ENCODE assay signal across 9 mouse cellular contexts in genomic region chr14:103649302-103649701, GRCm38 (mm10). TPM values are rescaled to one million over a fixed set of nuclear protein-coding genes. Genes with fewer than 3 reads are reported as not detected.
A peak's percentile ranks its signal among the peaks of the same experiment; 100 is the strongest.
DNase-seq lines count a peak whose midpoint lies in the region; ATAC-seq lines count a peak whose summit lies in the region.
"Had no signal": no experiment of that assay in that cellular context is flagged by ENCODE, and none has a peak within 500 bp of the region (broad histone marks: within the 10 kb centered on the region; RNA-seq: fewer than 3 reads in every experiment).

No protein-coding gene starts in this region.

- no peak for DNase-seq in lung, postnatal 14 days
- DNase-seq in forebrain, embryonic 11.5 days (ENCODE audit: low spot score) = no peak
- DNase-seq in cerebellum, adult 8-10 months = no peak
- no peak for DNase-seq in gastrocnemius, postnatal 14 days

- no peak overlapping the region for H3K27ac ChIP-seq in lung, embryonic 15.5 days
- no peak overlapping the region for H3K27ac ChIP-seq in forebrain, embryonic 11.5 days (ENCODE audit: low read depth, low read length)
- no peak overlapping the region for H3K27ac ChIP-seq in hindbrain, embryonic 16.5 days (ENCODE audit: low read depth, low read length)
- peak overlapping the region; percentile 97; the same call in 1 of the 2 replicates for H3K27ac ChIP-seq in neural tube, embryonic 14.5 days (ENCODE audit: low read depth, low read length)
- H3K27ac ChIP-seq: gastrocnemius, adult 2 months; liver, embryonic 14.5 days had no signal

- peak overlapping the region; percentile 99 for H3K4me2 ChIP-seq in lung, embryonic 15.5 days
- H3K4me2 ChIP-seq in forebrain, embryonic 11.5 days (ENCODE audit: low read depth, low read length, severe bottlenecking) = peak overlapping the region; percentile 72; the same call in 1 of the 2 replicates
- H3K4me2 ChIP-seq in hindbrain, embryonic 16.5 days (ENCODE audit: low read length) = peak overlapping the region; percentile 68
- H3K4me2 ChIP-seq in neural tube, embryonic 14.5 days (ENCODE audit: low read depth, low read length) = peak overlapping the region; percentile 73

- no peaks in the 10 kb centered on the region for H3K9me3 ChIP-seq in lung, embryonic 15.5 days
- H3K9me3 ChIP-seq in forebrain, embryonic 11.5 days (ENCODE audit: control insufficient read depth, low read length) = no peaks in the 10 kb centered on the region
- no peaks in the 10 kb centered on the region for H3K9me3 ChIP-seq in hindbrain, embryonic 16.5 days (ENCODE audit: control insufficient read depth, low read length)
- no peaks in the 10 kb centered on the region for H3K9me3 ChIP-seq in neural tube, embryonic 14.5 days (ENCODE audit: control insufficient read depth, low read length)

- no peak for ATAC-seq in lung, embryonic 15.5 days (ENCODE audit: borderline replicate concordance, extremely low read depth, low FRiP score, low TSS enrichment)
- ATAC-seq in forebrain, embryonic 11.5 days (replicated peaks; ENCODE audit: low FRiP score) = no peak
- no peak for ATAC-seq in hindbrain, embryonic 16.5 days
- ATAC-seq in neural tube, embryonic 14.5 days (ENCODE audit: low read depth) = no peak

- H3K4me1 ChIP-seq in lung, embryonic 15.5 days = peaks cover 17% of the 10 kb centered on the region
- H3K4me1 ChIP-seq in forebrain, embryonic 11.5 days (replicated peaks; ENCODE audit: control insufficient read depth, insufficient read depth, low read length) = peaks cover 7% of the 10 kb centered on the region
- H3K4me1 ChIP-seq in hindbrain, embryonic 16.5 days (ENCODE audit: control insufficient read depth, insufficient read depth, low read depth, low read length) = peaks cover 29% of the 10 kb centered on the region
- peaks cover 28% of the 10 kb centered on the region for H3K4me1 ChIP-seq in neural tube, embryonic 14.5 days (ENCODE audit: control insufficient read depth, insufficient read depth, low read length)

- H3K9ac ChIP-seq in lung, embryonic 15.5 days = no peak overlapping the region
- H3K9ac ChIP-seq in forebrain, embryonic 11.5 days (ENCODE audit: low read length) = peak overlapping the region; percentile 97; the same call in 1 of the 2 replicates
- H3K9ac ChIP-seq in hindbrain, embryonic 16.5 days (ENCODE audit: low read depth, low read length) = no peak overlapping the region
- H3K9ac ChIP-seq in neural tube, embryonic 14.5 days (replicated peaks; ENCODE audit: low read depth, low read length) = no peak overlapping the region; the same call in 1 of the 2 replicates
- H3K9ac ChIP-seq: liver, embryonic 14.5 days had no signal

- H3K36me3 ChIP-seq in lung, embryonic 15.5 days = no peaks in the 10 kb centered on the region
- H3K36me3 ChIP-seq in forebrain, embryonic 11.5 days (ENCODE audit: control insufficient read depth, insufficient read depth, low read length) = no peaks in the 10 kb centered on the region
- no peaks in the 10 kb centered on the region for H3K36me3 ChIP-seq in hindbrain, embryonic 16.5 days (ENCODE audit: control insufficient read depth, insufficient read depth, low read length)
- H3K36me3 ChIP-seq in neural tube, embryonic 14.5 days (ENCODE audit: control insufficient read depth, insufficient read depth, low read length) = no peaks in the 10 kb centered on the region

- intact Hi-C loops in gastrocnemius, postnatal 14 days (cut with DNase I; ENCODE audit: low total_unique reads) = no loop called here

- H3K4me3 ChIP-seq in lung, embryonic 15.5 days = no peak overlapping the region
- peak overlapping the region; percentile 97 for H3K4me3 ChIP-seq in forebrain, embryonic 11.5 days (ENCODE audit: low read depth, low read length)
- H3K4me3 ChIP-seq in hindbrain, embryonic 16.5 days (ENCODE audit: low read length) = peak overlapping the region; percentile 90
- peak overlapping the region; percentile 94; the same call in 1 of the 2 replicates for H3K4me3 ChIP-seq in neural tube, embryonic 14.5 days (ENCODE audit: low read depth, low read length)

- 50% methylated on average over 4 of the region's 4 CpGs for WGBS in lung, embryonic 15.5 days
- WGBS in forebrain, embryonic 11.5 days = 39% methylated on average over 4 of the region's 4 CpGs
- 27% methylated on average over 4 of the region's 4 CpGs for WGBS in hindbrain, embryonic 16.5 days
- WGBS in neural tube, embryonic 14.5 days = 29% methylated on average over 4 of the region's 4 CpGs

- peaks cover 51% of the 10 kb centered on the region for H3K27me3 ChIP-seq in lung, embryonic 15.5 days
- H3K27me3 ChIP-seq in forebrain, embryonic 11.5 days (ENCODE audit: control insufficient read depth, insufficient read depth, low read length) = no peaks in the 10 kb centered on the region
- no peaks in the 10 kb centered on the region for H3K27me3 ChIP-seq in hindbrain, embryonic 16.5 days (replicated peaks; ENCODE audit: control insufficient read depth, insufficient read depth, low read length)
- H3K27me3 ChIP-seq in neural tube, embryonic 14.5 days (ENCODE audit: control insufficient read depth, insufficient read depth, low read length) = peaks cover 3% of the 10 kb centered on the region; the same call in 1 of the 2 replicates

RNA-seq across cellular contexts. Expression of gene Slain1, which starts 0.7 kb away (rescaled TPM):
- polyA plus RNA-seq in lung, embryonic 15.5 days (2015; fragmentation: Nextera tagmentation; extraction: Ambion mirVana) = 1.9 and 2.4 TPM in 2 replicates
- 17.1 and 23.2 TPM in 2 replicates for polyA plus RNA-seq in forebrain, embryonic 11.5 days (2014; fragmentation: Nextera tagmentation; extraction: Ambion mirVana)
- 5.3 and 8.8 TPM in 2 replicates for polyA plus RNA-seq in hindbrain, embryonic 16.5 days (2015; fragmentation: Nextera tagmentation; extraction: Ambion mirVana)
- polyA plus RNA-seq in neural tube, embryonic 14.5 days (2014; fragmentation: Nextera tagmentation; extraction: Ambion mirVana) = 23.7 and 25.9 TPM in 2 replicates
- under 1 TPM in 1 of 2 experiments, not detected in 1; 0.08 TPM for total RNA-seq in gastrocnemius, postnatal 14 days (2021)
- total RNA-seq: gastrocnemius, adult 2 months had no signal
